Mouse (Mus musculus) T-helper 1 cell (primary cell): ENCODE data around the gene Tssk1.

Source experiments
- in situ Hi-C: fragments of 300-600 bp; cut with MboI, MseI; formaldehyde crosslinking; loops from one replicate; pipeline ENCODE4 v1.15.1; 2025; ENCODE audit warnings: high pct_unique_total_duplicates

The Tssk1 gene

DNA sequence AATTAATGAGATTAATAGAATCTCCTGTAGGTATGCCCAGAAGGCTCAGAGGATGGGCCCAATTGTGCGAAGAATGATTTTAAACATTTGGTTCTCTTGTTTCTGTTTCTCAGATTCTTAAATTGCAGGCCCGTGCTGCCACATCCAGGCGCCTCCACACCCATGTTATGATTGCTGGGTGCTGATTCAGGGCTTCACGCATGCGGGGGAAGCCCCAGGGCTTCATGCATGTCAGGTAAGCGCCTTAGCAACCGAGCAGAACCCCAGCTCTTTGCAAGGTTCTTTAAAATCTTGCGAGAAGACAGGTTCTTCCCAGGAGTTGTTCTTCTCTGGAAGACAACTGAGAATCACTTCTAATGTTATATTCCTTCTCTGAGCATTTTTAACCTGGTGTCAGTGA lies 49.4 kb downstream of the Tssk1 start:
- in situ Hi-C loops = no loop called here

DNA sequence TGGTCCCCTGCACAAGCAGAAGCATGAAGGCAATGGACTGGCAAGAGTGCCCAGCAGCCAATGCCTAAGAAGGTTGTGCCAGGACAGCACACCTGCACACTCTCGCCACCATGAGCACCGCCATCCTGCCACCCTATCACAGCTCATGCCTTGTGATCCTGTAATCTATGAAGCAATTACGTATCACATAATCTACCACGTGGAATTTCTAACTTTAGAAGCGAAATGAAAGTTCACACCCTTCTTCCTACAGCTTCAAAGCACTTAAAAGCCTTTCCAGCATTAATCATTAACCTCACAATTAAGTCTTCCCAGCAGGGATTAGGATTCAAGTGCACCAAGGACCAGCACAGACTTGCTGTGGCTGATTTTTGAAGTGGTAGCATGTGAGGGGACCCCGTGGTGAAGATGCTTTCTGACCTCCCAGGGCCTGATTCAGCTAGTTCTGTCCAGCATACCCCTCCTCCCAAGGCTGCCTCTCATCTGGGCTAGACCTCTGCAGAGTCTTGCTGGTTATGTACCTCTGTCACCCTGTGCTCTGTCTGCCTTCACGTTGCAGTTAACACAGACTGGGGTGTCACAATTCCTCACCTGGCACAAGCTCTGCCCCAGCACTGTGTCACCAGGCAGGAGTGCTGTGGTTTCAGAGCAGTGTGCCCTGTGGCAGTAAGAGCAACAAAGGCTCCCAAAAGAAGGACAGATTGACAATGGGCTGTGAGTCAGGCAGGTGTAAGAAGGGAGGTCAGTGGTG lies 51.2 kb downstream of the Tssk1 start:
- in situ Hi-C loops = no loop called here
